Mouse (Mus musculus): Measurements from ENCODE around the gene Grip1. TPM values are rescaled to one million over a fixed set of nuclear protein-coding genes. Genes with fewer than 3 reads are reported as not detected.

Gene Grip1
- polyA plus RNA-seq, 1 experiment from 2014 or later: 3.2 TPM

GRCm38 (mm10) chr10:120012331-120012730, 558.7 kb downstream of the Grip1 start:
- H3K4me2 ChIP-seq (ENCODE audit: low read length): no peak overlapping the region
- DNase-seq (ENCODE audit: low spot score): no peak
- H3K27me3 ChIP-seq (replicated peaks; ENCODE audit: control insufficient read depth, insufficient read depth, low read length): no peaks in the 10 kb centered on the region
- 90% methylated on average over 13 of the region's 13 CpGs for WGBS
- no peak overlapping the region for H3K9ac ChIP-seq (ENCODE audit: low read length)
- no peaks in the 10 kb centered on the region for H3K4me1 ChIP-seq (replicated peaks; ENCODE audit: control insufficient read depth, insufficient read depth, low read length)
- H3K9me3 ChIP-seq (ENCODE audit: control insufficient read depth, low read length): no peaks in the 10 kb centered on the region
- H3K27ac ChIP-seq (ENCODE audit: low read depth): no peak overlapping the region
- ATAC-seq (replicated peaks; ENCODE audit: low FRiP score, low TSS enrichment, low read depth): no peak
- H3K36me3 ChIP-seq (ENCODE audit: control insufficient read depth, insufficient read depth, low read length): no peaks in the 10 kb centered on the region
- H3K4me3 ChIP-seq (ENCODE audit: low read depth, low read length): no peak overlapping the region

GRCm38 (mm10) chr10:120015117-120015516, 561.5 kb downstream of the Grip1 start:
- Histone ChIP-seq H3K27me3 (replicated peaks; ENCODE audit: control insufficient read depth, insufficient read depth, low read length) (no peaks in the 10 kb centered on the region), H3K4me3 (ENCODE audit: low read depth, low read length) (no peak overlapping the region), H3K27ac (ENCODE audit: low read depth) (no peak overlapping the region), H3K4me1 (replicated peaks; ENCODE audit: control insufficient read depth, insufficient read depth, low read length) (no peaks in the 10 kb centered on the region), H3K9me3 (ENCODE audit: control insufficient read depth, low read length) (no peaks in the 10 kb centered on the region), H3K9ac (ENCODE audit: low read length) (no peak overlapping the region), H3K36me3 (ENCODE audit: control insufficient read depth, insufficient read depth, low read length) (no peaks in the 10 kb centered on the region), H3K4me2 (ENCODE audit: low read length) (no peak overlapping the region)
- DNase-seq (ENCODE audit: low spot score): no peak
- ATAC-seq (replicated peaks; ENCODE audit: low FRiP score, low TSS enrichment, low read depth): no peak
- WGBS: 65% methylated on average over 3 of the region's 3 CpGs

- no peak overlapping the region for H3K4me2 ChIP-seq (ENCODE audit: low read length)
- no peak overlapping the region for H3K27ac ChIP-seq (ENCODE audit: low read depth)
- ATAC-seq (replicated peaks; ENCODE audit: low FRiP score, low TSS enrichment, low read depth) (no peak), DNase-seq (ENCODE audit: low spot score) (no peak)
- 90% methylated on average over 10 of the region's 10 CpGs for WGBS
- no peaks in the 10 kb centered on the region for H3K9me3 ChIP-seq (ENCODE audit: control insufficient read depth, low read length)
- no peaks in the 10 kb centered on the region for H3K36me3 ChIP-seq (ENCODE audit: control insufficient read depth, insufficient read depth, low read length)
- H3K9ac ChIP-seq (ENCODE audit: low read length): no peak overlapping the region
- H3K4me3 ChIP-seq (ENCODE audit: low read depth, low read length): no peak overlapping the region
- no peaks in the 10 kb centered on the region for H3K27me3 ChIP-seq (replicated peaks; ENCODE audit: control insufficient read depth, insufficient read depth, low read length)
- H3K4me1 ChIP-seq (replicated peaks; ENCODE audit: control insufficient read depth, insufficient read depth, low read length): no peaks in the 10 kb centered on the region
These were observed 572.8 kb downstream of the Grip1 start for GRCm38 (mm10) chr10:120026437-120026836.

GRCm38 (mm10) chr10:120030901-120031300, 577.3 kb downstream of the Grip1 start:
- Histone ChIP-seq H3K4me1 (replicated peaks; ENCODE audit: control insufficient read depth, insufficient read depth, low read length) (no peaks in the 10 kb centered on the region), H3K27me3 (replicated peaks; ENCODE audit: control insufficient read depth, insufficient read depth, low read length) (no peaks in the 10 kb centered on the region), H3K9ac (ENCODE audit: low read length) (no peak overlapping the region), H3K4me2 (ENCODE audit: low read length) (no peak overlapping the region), H3K27ac (ENCODE audit: low read depth) (no peak overlapping the region), H3K9me3 (ENCODE audit: control insufficient read depth, low read length) (no peaks in the 10 kb centered on the region), H3K36me3 (ENCODE audit: control insufficient read depth, insufficient read depth, low read length) (no peaks in the 10 kb centered on the region), H3K4me3 (ENCODE audit: low read depth, low read length) (no peak overlapping the region)
- 87% methylated on average over 6 of the region's 6 CpGs for WGBS
- no peak for ATAC-seq (replicated peaks; ENCODE audit: low FRiP score, low TSS enrichment, low read depth)
- DNase-seq (ENCODE audit: low spot score): peak; percentile 15

- no peak overlapping the region for H3K4me3 ChIP-seq (ENCODE audit: low read depth, low read length)
- no peaks in the 10 kb centered on the region for H3K27me3 ChIP-seq (replicated peaks; ENCODE audit: control insufficient read depth, insufficient read depth, low read length)
- DNase-seq (ENCODE audit: low spot score) (peak; percentile 27), ATAC-seq (replicated peaks; ENCODE audit: low FRiP score, low TSS enrichment, low read depth) (no peak)
- no peak overlapping the region for H3K4me2 ChIP-seq (ENCODE audit: low read length)
- no peak overlapping the region for H3K9ac ChIP-seq (ENCODE audit: low read length)
- 93% methylated on average over 8 of the region's 8 CpGs for WGBS
- H3K27ac ChIP-seq (ENCODE audit: low read depth): no peak overlapping the region
- H3K4me1 ChIP-seq (replicated peaks; ENCODE audit: control insufficient read depth, insufficient read depth, low read length): no peaks in the 10 kb centered on the region
- no peaks in the 10 kb centered on the region for H3K9me3 ChIP-seq (ENCODE audit: control insufficient read depth, low read length)
- no peaks in the 10 kb centered on the region for H3K36me3 ChIP-seq (ENCODE audit: control insufficient read depth, insufficient read depth, low read length)
These were observed 577.7 kb downstream of the Grip1 start for GRCm38 (mm10) chr10:120031316-120031715.

GRCm38 (mm10) chr10:120033866-120034265, 580.2 kb downstream of the Grip1 start:
- no peak overlapping the region for H3K9ac ChIP-seq (ENCODE audit: low read length)
- DNase-seq (ENCODE audit: low spot score): peak; percentile 41
- no peaks in the 10 kb centered on the region for H3K36me3 ChIP-seq (ENCODE audit: control insufficient read depth, insufficient read depth, low read length)
- H3K4me3 ChIP-seq (ENCODE audit: low read depth, low read length): no peak overlapping the region
- WGBS: 87% methylated on average over 9 of the region's 9 CpGs
- H3K27ac ChIP-seq (ENCODE audit: low read depth): no peak overlapping the region
- no peaks in the 10 kb centered on the region for H3K9me3 ChIP-seq (ENCODE audit: control insufficient read depth, low read length)
- H3K4me1 ChIP-seq (replicated peaks; ENCODE audit: control insufficient read depth, insufficient read depth, low read length): no peaks in the 10 kb centered on the region
- no peaks in the 10 kb centered on the region for H3K27me3 ChIP-seq (replicated peaks; ENCODE audit: control insufficient read depth, insufficient read depth, low read length)
- H3K4me2 ChIP-seq (ENCODE audit: low read length): no peak overlapping the region
- no peak for ATAC-seq (replicated peaks; ENCODE audit: low FRiP score, low TSS enrichment, low read depth)

GRCm38 (mm10) chr10:120035211-120035733, 581.6 kb downstream of the Grip1 start:
- ATAC-seq (replicated peaks; ENCODE audit: low FRiP score, low TSS enrichment, low read depth): no peak
- WGBS: 46% methylated on average over 15 of the region's 15 CpGs
- no peaks in the 10 kb centered on the region for H3K36me3 ChIP-seq (ENCODE audit: control insufficient read depth, insufficient read depth, low read length)

GRCm38 (mm10) chr10:120035824-120036223, 582.2 kb downstream of the Grip1 start:
- 76% methylated on average over 6 of the region's 6 CpGs for WGBS
- H3K36me3 ChIP-seq (ENCODE audit: control insufficient read depth, insufficient read depth, low read length): no peaks in the 10 kb centered on the region
- no peak overlapping the region for H3K27ac ChIP-seq (ENCODE audit: low read depth)
- H3K9ac ChIP-seq (ENCODE audit: low read length): no peak overlapping the region
- no peaks in the 10 kb centered on the region for H3K4me1 ChIP-seq (replicated peaks; ENCODE audit: control insufficient read depth, insufficient read depth, low read length)
- ATAC-seq (replicated peaks; ENCODE audit: low FRiP score, low TSS enrichment, low read depth) (no peak), DNase-seq (ENCODE audit: low spot score) (no peak)
- no peak overlapping the region for H3K4me3 ChIP-seq (ENCODE audit: low read depth, low read length)
- H3K9me3 ChIP-seq (ENCODE audit: control insufficient read depth, low read length): no peaks in the 10 kb centered on the region
- no peak overlapping the region for H3K4me2 ChIP-seq (ENCODE audit: low read length)
- no peaks in the 10 kb centered on the region for H3K27me3 ChIP-seq (replicated peaks; ENCODE audit: control insufficient read depth, insufficient read depth, low read length)

More at GRCm38 (mm10) chr10:120035211-120035733, 581.6 kb downstream of the Grip1 start:
- no peaks in the 10 kb centered on the region for H3K4me1 ChIP-seq (replicated peaks; ENCODE audit: control insufficient read depth, insufficient read depth, low read length)
- no peak overlapping the region for H3K4me3 ChIP-seq (ENCODE audit: low read depth, low read length)
- H3K4me2 ChIP-seq (ENCODE audit: low read length): no peak overlapping the region
- no peak overlapping the region for H3K27ac ChIP-seq (ENCODE audit: low read depth)
- H3K9me3 ChIP-seq (ENCODE audit: control insufficient read depth, low read length): no peaks in the 10 kb centered on the region
- H3K27me3 ChIP-seq (replicated peaks; ENCODE audit: control insufficient read depth, insufficient read depth, low read length): no peaks in the 10 kb centered on the region
- peak; percentile 47 for DNase-seq (ENCODE audit: low spot score)
- no peak overlapping the region for H3K9ac ChIP-seq (ENCODE audit: low read length)

- no peak overlapping the region for H3K4me2 ChIP-seq (ENCODE audit: low read length)
These were observed 584.6 kb downstream of the Grip1 start for GRCm38 (mm10) chr10:120038194-120038593.

More at GRCm38 (mm10) chr10:120038194-120038593, 584.6 kb downstream of the Grip1 start:
- no peak for ATAC-seq (replicated peaks; ENCODE audit: low FRiP score, low TSS enrichment, low read depth)
- no peaks in the 10 kb centered on the region for H3K36me3 ChIP-seq (ENCODE audit: control insufficient read depth, insufficient read depth, low read length)
- H3K27me3 ChIP-seq (replicated peaks; ENCODE audit: control insufficient read depth, insufficient read depth, low read length): no peaks in the 10 kb centered on the region
- no peak overlapping the region for H3K4me3 ChIP-seq (ENCODE audit: low read depth, low read length)
- H3K4me1 ChIP-seq (replicated peaks; ENCODE audit: control insufficient read depth, insufficient read depth, low read length): no peaks in the 10 kb centered on the region
- WGBS: 88% methylated on average over 5 of the region's 5 CpGs
- H3K9me3 ChIP-seq (ENCODE audit: control insufficient read depth, low read length): no peaks in the 10 kb centered on the region
- no peak overlapping the region for H3K27ac ChIP-seq (ENCODE audit: low read depth)
- DNase-seq (ENCODE audit: low spot score): no peak
- H3K9ac ChIP-seq (ENCODE audit: low read length): no peak overlapping the region

Measured in intestine, embryonic 14.5 days (tissue).